Mouse (Mus musculus) G1E-ER4 (cell line): ENCODE results near the gene Gss. TPM values are rescaled to one million over a fixed set of nuclear protein-coding genes. Genes with fewer than 3 reads are reported as not detected.

ENCODE experiments used
- GATA1 ChIP-seq: IDR thresholded peaks from one replicate; pipeline ENCODE4 v1.8.0; 2012; ENCODE audit warnings: low read length, inconsistent platforms
- polyA plus RNA-seq: library from polyadenylated mRNA; stranded (reverse); fragments of >175 nt; gene quantifications from 2 replicates; pipeline ENCODE4 v1.2.3, GENCODE M21; 2012

Gss gene
- polyA plus RNA-seq: 17.3 and 20.9 TPM in 2 replicates

- no peak for TF ChIP-seq GATA1
Observed at GRCm38 (mm10) chr2:155592137-155592853, at the start of gene Gss. Gene Gss (minus strand): TSS chr2:155592810.

DNA sequence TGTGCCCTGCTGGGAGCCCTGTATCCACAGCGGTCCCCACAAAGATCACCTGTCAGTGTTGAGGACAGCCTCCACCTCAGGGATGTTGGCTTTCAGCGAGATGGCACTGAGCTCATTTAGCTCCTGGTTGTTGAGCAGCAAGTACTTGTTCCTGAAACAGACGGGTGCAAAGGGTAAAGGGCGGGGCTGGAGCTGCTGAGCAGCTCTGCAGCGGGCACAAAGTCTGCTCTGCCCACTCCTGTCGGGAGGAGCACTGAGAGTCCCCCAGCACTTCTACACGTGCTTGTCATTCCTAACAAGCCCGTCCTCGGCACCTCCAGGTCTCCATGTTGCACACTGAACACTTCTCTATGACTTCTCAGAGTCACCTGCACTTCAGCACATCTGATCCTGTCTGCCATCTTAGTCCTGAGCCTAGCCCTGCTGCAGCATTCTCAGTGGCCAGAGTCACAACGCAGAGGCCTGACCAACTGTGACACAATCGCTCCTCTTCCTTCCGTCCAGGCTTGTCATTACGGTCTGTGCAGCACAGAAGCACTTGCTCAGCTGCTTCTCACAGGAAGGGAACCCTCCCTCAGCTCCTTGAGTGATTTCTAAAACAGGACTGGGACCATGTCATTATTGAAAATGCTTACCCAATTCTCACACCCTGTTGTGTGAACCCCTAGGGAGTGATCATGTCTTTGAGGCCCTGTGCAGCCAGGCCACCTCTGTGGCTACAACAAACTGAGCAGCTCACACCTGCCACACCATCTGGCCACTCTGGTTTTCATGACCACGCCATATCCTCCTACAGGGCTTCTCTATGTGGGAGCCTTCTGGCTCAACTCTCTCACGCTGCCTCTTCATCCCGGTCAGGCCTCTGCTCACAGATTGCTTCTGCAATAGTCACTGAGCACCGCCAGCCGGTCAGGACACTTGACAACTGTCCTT lies 49.2 kb upstream of the Gss start:
- no peak for TF ChIP-seq GATA1

DNA sequence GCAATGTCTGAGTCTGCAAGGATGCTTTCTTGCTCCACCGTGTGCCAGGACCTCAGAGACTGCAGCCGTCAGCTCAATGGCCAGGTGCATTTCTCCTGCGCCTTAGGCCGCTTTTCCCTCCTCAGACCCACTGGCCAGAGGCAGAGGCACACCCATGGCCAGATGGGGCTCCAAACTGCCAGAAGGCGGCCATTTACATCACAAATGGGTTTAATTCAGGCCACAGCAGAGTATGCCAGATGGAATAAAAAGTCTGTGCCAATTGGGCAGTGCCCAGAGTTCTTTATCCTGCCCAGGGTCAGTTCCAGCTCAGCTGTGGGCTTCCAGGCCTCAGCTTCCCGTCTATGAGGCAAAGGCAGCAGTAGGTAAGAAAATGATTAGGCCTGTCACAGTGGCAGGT lies 48.0 kb upstream of the Gss start:
- TF ChIP-seq GATA1: no peak

- TF ChIP-seq GATA1: no peak
Observed at GRCm38 (mm10) chr2:155637411-155637810, 44.8 kb upstream of the Gss start.

- TF ChIP-seq GATA1: no peak
Observed at GRCm38 (mm10) chr2:155636881-155637280, 44.3 kb upstream of the Gss start.

- TF ChIP-seq GATA1: no peak
Observed at GRCm38 (mm10) chr2:155635961-155636360, 43.4 kb upstream of the Gss start.

DNA sequence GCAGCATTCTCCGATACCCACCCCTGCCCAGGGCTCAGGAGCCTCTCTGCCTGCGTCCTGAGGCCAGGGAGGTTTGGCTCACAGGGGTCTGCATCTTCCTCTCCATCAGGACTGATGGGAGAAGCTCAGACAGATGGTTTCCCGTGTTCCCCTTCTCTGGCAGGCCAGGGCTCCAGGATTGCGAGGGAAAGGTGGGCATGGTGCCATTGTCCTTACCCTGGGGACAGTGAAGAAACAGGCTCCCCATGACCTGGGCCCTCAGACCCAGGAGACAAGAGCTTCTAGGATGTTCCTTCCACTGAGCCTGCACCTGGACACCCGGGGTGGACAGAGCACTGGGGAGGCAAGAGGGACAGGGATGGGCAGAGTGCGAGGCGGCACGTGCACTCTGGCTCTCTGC lies 42.0 kb upstream of the Gss start:
- TF ChIP-seq GATA1: no peak

DNA sequence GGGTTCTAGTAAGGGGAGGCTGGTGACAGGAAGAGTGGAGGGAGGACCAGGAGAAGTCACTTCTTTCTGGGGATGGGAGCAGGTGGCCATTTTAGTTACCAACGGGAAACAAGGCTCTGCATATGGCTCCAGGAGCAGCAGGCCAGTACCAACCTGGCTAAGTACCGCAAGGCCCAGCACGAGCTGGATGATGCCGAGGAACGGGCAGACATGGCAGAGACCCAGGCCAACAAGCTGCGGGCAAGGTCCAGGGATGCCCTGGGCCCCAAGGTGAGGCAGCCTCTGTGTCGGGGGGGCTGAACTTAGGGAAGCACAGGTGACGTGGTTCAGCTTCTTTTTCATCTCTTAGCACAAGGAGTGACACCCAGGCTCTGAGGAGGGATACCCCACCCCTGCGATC lies 41.1 kb upstream of the Gss start:
- no peak for TF ChIP-seq GATA1

DNA sequence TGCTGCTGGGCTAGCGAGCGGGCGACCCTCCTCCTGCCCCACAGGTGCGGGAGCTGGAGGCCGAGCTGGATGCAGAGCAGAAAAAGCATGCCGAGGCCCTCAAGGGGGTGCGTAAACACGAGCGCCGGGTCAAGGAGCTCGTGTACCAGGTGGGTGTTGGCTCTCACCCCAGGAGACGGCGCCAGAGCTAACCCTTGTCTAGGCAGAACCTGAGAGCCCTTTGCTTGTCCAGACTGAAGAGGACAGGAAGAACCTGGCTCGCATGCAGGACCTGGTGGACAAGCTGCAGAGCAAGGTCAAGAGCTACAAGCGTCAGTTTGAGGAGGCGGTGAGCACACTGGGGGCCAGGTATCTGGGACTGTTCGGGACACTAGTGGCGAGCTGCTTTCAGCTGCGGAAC lies 40.5 kb upstream of the Gss start:
- TF ChIP-seq GATA1: no peak

DNA sequence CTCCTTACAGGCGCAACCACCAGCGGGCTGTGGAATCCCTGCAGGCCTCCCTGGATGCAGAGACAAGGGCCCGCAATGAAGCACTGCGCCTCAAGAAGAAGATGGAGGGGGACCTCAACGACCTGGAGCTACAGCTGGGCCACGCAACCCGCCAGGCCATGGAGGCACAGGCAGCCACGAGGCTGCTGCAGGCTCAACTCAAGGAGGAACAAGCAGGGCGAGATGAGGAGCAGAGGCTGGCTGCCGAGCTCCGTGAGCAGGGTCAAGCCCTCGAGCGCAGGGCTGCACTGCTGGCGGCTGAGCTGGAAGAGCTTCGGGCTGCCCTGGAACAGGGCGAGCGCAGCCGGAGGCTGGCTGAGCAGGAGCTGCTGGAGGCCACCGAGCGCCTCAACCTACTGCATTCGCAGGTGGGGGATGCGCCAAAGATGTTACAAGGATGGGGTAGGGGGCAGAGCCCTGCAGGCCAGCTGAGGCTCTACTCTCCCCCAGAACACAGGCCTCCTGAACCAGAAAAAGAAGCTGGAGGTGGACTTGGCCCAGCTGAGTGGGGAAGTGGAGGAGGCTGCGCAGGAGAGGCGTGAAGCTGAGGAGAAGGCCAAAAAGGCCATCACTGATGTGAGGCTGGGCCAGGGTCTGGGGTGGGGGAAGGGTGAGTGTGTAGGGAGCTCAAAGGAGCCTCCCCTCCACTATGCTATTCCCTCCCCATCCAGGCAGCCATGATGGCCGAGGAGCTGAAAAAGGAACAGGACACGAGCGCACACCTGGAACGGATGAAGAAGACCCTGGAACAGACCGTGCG lies 39.7 kb upstream of the Gss start:
- TF ChIP-seq GATA1: no peak

GRCm38 (mm10) chr2:155630590-155631416 lies 38.2 kb upstream of the Gss start:
- no peak for TF ChIP-seq GATA1

- TF ChIP-seq GATA1: no peak
Observed at GRCm38 (mm10) chr2:155630153-155630552, 37.5 kb upstream of the Gss start.

GRCm38 (mm10) chr2:155629231-155629661 lies 36.6 kb upstream of the Gss start:
- TF ChIP-seq GATA1: no peak

DNA sequence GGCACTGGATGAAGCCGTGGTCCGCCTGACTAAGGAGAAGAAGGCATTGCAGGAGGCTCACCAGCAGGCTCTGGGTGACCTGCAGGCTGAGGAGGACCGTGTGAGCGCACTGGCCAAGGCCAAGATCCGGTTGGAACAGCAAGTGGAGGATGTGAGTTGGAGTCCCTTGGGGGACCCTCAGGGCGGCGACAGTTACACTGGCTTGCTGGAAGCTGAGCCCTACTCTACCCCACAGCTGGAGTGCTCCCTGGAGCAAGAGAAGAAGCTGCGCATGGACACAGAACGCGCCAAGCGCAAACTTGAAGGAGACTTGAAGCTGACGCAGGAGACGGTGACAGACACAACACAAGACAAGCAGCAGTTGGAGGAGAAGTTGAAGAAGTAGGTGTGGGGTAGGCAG lies 35.9 kb upstream of the Gss start:
- no peak for TF ChIP-seq GATA1

GRCm38 (mm10) chr2:155628112-155628511 lies 35.5 kb upstream of the Gss start:
- TF ChIP-seq GATA1: no peak
